Mouse (Mus musculus): Measurements from ENCODE around the gene Eaf1.
"Not testable (repeated sequence)": the region's sequence is repeated elsewhere in the genome, so short reads cannot be mapped to it uniquely, and the experiment has no call there.

Gene Eaf1

DNA sequence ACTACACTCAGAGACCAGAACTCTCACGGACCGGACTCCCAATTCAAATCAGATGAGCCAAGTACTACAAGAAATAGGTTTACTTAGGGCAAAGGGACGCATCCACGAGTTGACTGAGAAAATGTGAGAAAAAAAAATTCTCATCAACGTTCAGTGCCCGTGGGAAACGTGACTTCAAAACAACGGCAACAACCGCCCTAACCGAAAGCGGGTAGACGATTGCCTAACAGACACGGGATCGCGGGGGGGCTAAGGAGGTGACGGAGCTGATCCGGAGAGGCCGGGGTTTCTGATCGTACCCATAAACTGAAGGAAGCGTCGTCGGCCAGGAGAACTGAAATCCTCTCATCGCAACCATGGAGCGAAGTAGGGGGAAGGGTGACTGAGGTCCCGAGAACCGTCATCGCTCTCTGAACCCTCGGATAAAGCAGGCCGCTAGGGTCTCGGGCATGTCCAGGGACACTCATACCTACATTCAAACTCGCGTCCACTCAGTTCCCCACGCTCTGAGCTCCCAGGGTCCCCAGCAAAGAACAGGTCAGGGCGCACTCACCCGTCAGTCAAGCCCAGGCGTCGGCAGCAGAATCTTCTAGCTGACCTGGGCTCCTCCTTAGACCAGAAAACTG lies at the start of gene Eaf1:
TSS of gene Eaf1 (plus strand) at position 51 of the 626 bp plus-strand sequence.
- DNase-seq (ENCODE audit: low spot score): no peak

DNA sequence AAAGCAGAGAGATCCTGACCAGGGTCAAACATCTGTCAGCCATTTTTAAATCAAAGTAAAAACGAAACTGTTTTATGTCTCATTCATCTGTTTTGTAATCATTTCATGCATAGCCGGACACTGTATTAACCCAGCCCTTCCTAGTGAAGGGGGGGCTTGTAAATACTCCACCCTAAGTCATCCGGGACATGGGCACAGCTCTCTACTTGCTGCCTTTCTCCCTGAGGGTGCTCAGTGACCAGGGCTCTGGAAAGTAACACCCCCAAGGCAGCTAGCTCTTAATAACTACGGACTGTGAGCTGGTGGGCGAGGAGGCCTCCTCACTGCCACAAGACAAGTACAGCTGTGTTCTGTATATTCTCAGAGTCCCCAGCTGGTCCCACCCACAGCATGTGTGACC lies 45.2 kb upstream of the Eaf1 start:
- DNase-seq (ENCODE audit: low spot score): no peak

DNA sequence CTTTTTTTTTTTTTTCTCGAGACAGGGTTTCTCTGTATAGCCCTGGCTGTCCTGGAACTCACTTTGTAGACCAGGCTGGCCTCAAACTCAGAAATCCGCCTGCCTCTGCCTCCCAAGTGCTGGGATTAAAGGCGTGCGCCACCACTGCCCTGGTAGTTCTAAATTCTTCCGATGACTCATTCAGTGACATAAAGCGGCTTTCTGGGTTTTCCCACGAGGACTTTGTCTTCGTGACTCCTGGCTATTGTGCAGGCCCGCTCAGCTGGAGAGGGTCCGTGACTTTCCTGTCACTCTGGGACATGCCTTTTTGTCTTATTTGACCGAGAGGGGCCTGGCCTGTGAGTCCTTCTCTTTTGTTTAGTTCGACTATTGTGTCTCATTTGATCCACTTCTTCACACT lies 40.3 kb upstream of the Eaf1 start:
- DNase-seq (ENCODE audit: low spot score): not testable (repeated sequence)

DNA sequence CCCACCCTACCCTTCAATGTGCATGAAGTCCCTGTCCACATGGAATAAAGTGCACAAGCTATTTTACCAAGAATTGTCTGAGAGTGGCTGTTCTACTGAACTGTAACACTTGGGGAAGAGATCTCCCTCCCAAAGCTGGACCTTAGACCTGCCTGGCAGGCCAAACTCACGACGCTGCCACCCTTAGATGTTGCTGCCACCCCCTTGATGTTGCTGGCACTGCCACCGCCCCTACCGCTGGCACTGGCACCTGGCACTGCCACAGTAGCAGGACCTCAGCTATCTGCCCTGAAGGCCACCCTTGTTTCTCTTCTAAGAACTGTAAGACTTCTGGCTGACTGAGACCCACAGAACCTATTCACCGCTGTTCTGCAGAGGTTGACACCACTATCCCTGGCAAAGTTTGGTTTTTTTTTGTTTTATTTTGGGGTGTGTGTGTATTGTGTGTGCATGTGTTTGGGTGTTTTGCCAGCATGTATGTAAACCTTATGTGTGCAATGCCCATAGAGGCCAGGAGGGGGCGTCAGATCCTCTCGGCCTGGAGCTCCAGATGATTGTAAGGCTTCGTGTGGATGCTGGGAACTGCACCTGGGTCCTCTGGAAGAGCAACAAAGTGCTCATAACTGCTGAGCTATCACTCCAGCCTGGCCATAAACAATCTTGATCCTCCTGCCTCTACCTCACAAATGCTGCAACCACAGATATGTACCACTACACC lies 39.2 kb upstream of the Eaf1 start:
- DNase-seq (ENCODE audit: low spot score): no peak

DNA sequence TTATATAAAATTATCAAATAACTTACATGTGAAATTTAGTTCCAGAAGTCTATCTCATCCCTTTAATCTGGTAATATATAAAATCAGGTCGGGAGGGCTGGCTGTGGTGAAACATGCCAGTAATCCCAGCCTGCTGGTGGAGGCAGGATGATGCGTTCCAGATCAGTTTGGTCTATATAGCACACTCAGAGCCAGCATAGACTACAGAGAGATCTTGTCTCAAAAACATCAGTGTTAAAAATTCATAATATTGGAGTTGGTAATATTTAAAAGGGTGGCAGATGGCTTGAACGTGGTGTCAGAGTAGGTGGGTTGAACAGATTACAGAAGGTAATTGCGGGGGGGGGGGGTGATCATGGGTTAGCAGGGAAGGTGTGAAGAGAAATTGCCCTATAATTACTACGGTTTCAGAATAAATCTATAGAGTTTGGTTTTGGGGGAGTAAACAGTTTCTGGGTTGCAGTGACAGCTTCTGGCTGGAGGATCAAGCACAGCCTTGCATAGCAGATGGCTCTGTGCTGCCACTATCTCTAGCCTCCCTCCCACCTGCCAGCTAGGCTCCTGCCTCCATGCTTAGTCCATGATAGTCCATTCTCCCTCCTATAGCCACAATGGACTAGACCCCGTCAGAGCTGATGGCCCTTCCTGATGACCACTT lies 38.0 kb upstream of the Eaf1 start:
- DNase-seq (ENCODE audit: low spot score): no peak

DNA sequence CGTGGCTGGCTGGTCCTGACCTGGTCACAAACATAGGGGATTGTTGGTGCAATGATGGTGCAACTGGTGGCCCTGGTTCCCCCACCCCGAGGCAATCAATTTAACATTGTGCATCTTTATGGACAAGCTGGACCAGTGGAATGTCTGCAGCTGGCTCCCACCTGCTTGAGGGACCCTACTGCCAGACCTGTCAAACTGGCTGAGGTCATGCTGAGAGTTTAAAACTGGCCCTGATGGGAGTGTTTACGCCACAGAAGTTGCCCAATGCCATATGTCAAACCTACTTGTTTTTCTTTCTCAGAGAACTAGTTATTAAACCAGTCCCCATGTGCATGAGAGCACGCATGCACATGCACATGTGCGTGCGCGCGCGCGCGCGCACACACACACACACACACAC lies 36.2 kb upstream of the Eaf1 start:
- DNase-seq (ENCODE audit: low spot score): no peak

DNA sequence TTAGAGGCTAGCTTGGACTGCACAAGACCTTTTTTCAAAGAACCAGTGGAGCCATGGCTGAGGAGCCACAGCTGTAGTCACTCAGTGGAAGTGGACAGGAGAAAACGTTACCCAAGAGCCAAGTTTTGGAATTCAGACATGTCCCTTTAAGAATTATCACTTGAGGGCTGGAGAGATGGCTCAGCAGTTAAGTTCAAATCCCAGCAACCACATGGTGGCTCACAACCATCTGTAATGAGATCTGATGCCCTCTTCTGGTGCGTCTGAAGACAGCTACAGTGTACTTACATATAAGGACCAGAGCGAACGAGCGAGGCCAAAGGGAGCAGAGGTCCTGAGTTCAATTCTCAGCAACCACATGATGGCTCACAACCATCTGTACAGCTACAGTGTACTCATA lies 32.0 kb upstream of the Eaf1 start:
- not testable (repeated sequence) for DNase-seq (ENCODE audit: low spot score)

DNA sequence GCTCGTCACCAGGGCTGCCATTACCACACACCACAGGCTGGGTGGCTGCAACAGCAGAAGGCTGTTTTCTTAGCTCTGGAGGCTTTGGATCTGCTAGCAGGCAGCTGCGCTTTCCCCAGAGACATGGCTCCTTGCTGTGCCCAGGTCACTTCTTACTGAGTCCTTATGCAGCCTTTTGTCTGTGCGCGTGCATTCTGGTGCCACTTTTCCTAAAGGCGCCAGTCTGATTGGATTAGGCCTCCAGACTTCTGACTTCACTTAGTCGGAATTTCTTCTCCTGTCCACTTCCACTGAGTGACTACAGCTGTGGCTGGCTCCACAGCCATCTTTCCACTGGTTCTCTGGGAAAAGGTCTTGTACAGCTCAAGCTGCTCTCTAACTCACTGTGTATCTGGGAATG lies 31.3 kb upstream of the Eaf1 start:
- peak; percentile 9 for DNase-seq (ENCODE audit: low spot score)

DNA sequence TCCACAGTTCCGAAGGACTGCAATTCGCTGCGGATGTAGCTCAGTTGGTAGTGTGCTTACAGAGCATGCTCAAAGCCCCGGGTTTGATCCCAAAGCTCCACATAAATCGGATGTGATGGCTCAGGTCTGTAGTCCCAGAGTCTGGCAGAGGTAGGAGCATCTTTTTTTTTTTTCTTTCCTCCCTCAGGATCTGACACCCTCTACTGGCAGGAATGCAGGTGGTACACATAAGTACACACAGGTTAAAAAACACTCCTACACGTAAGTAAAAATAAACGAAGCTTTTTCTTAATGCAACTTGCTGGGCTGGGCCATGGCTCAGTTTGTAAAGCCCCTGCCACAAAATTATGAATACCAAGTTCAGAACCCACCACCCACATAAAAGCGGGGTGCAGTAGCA lies 30.0 kb upstream of the Eaf1 start:
- peak; percentile 8 for DNase-seq (ENCODE audit: low spot score)

DNA sequence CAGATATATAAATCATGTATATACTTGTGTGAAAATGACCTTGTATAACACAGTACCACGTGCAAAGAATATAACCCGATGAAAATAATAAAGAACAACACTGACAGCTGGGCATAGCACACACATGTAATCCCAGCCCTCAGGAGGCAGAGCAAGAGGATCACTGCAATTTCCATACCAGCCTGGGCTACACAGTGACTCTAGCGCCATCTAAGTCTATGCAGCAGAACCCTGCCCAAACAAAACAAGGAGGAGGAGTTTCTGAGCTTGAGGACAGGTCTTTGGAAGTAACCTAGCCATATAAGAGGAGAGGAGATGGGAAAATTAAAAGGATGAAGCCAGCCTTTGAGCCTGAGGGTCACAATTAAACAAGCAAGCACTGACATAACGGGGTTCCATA lies 24.5 kb upstream of the Eaf1 start:
- no peak for DNase-seq (ENCODE audit: low spot score)

DNA sequence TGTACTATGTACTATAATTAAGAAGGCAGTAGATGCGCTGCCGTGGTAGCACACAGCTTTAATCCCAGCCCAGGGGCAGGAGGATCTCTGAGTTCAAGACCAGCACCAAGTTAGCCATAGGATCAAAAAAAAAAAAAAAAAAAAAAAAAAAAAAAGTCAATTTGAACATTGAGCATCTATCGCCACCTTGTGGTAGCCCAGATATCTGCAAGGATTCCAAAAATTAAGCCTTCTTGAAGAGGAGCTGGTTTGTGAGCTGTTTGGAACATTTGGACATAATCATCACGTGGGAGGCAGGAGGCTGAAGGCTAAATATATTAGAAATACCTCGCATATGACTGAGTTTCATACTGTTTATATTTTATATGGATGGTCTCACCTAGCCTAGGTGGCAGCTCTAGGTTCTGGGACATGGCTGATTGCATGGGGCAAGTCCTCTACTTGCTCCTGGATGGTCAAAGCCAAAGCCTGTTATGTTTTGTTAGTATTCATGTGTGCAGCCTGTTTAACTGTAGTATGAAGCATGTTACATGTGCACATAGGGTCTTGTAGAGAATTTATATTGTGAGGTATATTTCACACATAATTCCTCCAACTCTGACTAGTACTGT lies 21.6 kb upstream of the Eaf1 start:
- DNase-seq (ENCODE audit: low spot score): peak; percentile 60

DNA sequence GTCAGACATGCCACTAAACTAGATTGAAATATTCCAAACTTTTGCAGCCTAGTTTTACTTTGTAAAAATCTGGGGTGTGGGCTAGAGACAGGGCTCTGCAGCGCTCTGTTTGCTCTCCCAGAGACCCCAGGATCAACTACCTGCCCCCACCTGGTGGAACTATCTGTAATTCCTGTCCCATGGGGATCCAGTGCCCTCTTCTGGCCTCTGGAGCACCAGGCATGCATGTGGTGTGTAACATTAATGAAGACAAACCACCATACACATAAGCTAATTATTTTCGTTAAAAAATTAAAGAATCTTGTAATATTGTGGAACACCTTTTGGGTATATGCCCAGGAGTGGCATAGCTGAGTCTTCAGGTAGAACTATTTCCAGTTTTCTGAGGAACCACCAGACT lies 20.9 kb upstream of the Eaf1 start:
- DNase-seq (ENCODE audit: low spot score): no peak

DNA sequence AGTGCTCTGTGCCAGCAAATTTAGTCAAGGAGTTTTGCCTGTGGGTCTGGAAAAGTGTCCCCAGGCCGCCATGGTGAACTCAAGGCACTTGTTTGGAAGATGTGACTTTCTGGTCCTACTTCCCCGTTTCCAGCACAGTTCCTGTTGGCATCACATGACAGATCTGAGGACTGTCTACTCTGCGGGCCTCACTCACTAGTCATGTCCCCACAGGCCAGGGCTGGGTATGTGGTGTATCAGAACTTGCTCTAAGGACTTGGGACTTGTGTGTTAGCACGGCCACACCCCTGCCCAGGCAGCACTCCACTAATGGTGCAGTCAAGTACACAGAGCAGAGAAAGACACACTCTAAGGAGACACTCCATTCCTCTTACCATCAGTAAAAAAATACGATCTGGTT lies 11.8 kb upstream of the Eaf1 start:
- DNase-seq (ENCODE audit: low spot score): no peak

DNA sequence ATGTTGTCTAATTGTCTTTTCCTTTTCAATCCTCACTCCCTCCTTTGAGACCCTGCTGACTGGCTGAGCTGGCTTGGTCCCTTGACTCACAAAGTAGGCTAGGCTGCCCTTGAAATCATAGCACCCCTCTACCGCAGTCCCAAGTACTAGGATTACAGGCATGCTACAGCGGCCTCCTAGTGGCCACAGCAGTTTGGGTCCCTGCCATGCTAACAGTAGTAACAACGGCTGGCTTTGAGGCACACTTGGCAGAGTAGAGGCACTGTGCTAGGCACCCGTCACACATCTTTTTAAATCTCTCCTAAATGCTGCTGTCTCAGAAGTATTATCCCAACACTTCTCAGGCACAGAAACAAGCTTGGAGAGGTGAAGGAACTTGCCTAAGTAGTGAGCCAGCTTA lies 7.7 kb upstream of the Eaf1 start:
- DNase-seq (ENCODE audit: low spot score): no peak

DNA sequence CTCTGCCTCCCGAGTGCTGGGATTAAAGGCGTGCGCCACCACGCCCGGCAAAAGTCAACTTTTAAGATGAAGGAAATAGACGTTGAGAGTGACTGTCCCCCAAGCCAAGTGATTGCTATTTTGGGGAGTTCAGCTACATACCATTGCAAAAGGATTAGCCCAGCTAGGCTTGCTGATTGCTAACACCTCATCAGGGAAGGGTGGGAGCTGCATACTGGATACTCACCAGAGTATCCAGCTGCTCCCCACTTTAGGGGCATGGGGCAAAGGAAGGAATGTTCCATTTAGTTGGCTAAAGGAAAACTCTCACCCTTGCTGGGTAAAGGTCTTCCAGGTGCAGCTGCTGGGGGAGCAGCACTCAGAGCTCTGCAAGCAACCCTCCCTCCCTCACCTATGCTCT lies 6.1 kb upstream of the Eaf1 start:
- no peak for DNase-seq (ENCODE audit: low spot score)

DNA sequence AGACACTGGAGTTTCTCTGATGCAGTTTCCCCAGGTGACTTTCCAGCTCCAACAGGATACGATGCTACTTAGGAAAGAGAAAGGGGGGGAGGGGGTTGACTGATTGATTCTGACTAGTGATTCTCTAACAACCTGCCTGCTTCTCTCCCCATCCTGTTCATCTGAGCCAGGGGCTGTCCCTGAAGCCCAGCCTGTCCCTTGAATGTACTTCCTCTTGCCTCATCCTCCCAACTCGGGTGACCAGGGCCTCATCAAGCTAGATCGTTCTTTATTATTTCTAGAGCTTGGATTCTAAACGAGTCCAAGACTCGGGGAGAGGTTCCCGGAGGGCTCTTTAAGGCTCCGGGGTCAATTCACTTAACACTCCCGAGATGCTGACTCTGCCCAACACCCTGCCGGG lies 298 bp upstream of the Eaf1 start:
- DNase-seq (ENCODE audit: low spot score): no peak

DNA sequence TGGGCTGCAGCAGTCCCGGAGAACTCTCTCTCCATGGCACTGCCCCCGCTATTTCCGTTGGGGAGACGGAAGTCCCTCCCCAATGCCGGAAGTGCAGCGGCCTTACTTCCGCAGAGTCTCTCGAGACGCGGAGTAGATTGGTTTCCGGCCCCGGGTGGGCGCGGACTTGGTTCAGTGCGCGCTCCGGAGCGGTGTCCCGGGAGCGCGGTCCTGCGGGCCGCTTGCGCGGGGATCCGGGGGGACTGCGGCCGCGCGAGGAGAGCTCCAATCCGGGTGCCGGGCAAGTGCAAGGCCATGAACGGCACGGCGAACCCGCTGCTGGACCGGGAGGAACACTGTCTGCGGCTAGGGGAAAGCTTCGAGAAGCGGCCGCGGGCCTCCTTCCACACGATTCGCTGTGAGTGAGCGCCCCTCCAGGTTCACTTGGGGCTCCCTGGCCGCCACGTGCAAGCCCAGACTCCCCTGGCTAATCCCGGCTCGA lies 816 bp downstream of the Eaf1 start, which contains the start of gene Mettl6:
TSS of gene Mettl6 (minus strand) at position 66 of the 481 bp plus-strand sequence.
- peak; percentile 84 for DNase-seq (ENCODE audit: low spot score)

DNA sequence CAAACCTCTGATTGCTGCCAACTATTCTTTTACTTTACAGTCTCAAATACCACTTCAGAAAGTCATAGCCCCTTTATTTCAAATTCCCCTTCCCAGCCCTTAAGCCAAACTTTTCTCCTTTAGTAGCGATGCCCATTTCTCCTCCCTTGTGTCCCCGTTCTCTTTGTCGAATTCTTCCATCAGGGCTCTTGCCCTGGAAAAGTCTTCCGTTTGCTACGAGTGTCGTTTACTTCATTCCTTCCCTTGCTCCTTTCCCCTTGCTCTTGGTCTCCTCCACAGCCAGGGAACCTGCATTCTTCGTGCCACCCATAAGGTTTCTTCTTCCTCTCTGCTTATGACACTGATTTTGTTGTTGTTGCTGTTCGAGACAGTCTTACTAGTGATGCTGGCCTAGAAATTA lies 1.3 kb downstream of the Eaf1 start:
- no peak for DNase-seq (ENCODE audit: low spot score)

DNA sequence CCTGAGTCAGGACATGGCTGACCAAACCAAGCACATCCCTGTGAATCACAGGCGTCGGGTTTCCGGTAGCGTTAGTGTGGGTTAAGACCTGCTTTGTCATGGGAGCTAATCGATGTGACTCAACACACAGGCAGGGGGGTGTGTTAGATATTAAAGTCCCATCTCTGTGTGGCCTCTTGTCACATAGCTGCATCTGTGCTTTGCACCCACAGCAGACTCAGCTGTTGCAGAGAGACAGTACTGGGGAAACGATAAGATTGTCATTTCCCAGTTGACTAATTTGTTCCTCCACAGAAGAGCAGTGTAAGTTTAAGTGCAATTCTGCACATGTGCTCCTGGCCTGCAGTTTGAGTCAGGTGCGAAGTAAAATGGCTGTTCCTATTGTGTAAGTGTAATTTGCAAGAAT lies 2.0 kb downstream of the Eaf1 start:
- no peak for DNase-seq (ENCODE audit: low spot score)

DNA sequence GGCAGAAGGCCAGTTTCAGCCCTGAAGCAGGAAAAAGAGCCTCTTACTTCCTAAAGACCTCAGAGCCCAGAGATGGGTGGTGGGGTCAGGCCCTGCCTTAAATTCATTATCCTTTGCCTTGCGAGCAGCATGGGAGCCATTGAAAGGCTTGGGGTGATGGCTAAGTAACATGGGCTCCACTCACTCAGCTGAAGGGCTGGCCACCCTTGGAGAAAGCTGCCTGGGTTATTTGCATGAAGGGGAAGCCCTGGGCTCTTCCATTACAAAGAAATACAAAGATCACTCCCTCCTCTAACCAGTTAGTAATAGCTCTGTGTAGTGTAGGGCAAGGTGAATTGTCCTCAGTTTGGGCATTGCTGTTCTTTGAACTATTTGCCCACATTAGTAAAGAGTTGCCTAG lies 5.3 kb downstream of the Eaf1 start:
- DNase-seq (ENCODE audit: low spot score): no peak

DNA sequence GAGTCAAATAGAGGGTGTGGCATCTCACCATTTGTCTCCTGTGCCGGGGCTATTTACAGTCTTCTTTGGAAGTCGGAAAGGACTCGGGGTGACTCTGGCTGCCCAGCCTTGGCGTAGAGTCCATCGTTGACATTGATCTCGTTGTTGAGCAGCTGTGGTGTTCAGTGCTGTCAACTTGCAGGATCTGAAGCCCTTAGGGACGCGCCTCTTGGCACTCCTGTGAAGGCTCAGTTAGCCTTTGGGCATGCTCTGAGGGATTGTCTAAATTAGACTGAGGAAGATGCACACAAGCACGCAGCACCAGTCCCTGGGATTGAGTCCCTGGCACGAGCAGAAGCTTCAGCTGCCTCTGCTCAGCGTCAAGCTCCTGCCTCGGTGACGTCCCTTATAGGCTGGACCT lies 9.2 kb downstream of the Eaf1 start:
- DNase-seq (ENCODE audit: low spot score): no peak

DNA sequence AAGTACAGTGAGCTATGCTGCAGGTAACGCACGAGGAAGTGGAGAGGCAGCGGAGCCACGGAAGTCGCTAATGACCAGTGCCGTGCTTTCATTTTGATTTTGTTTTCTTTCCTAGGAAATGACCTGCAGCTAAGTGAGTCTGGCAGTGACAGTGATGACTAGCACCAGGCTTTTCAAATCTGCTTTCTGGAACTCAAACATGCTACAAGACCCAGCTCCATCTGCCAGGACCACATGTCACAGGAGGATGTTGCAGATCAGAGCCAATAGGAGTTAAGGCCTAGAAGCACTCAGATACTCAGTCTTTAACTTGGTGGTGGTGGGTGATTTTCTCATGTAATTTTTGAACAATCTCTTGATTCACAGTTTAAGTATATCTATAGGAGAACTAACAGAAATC lies 12.3 kb downstream of the Eaf1 start:
- DNase-seq (ENCODE audit: low spot score): no peak

DNA sequence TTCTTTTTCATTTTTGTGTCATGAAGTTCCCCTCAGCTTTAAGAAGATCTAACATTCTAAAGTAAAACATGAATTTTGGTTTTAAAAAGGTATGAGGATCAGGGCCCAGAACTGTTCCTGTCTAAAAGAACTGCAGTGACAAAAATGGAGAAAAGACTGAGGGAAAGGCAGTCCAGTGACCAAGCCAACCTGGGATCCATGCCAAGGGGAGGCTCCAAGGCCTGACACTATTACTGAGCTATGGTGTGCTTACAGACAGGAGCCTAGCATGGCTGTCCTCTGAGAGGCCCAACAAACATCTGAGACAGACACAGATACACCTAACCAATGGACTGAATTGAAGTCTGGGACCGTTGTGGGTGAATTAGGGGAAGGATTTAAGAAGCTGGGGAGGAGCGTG lies 15.7 kb downstream of the Eaf1 start:
- no peak for DNase-seq (ENCODE audit: low spot score)
